Mouse (Mus musculus) MEL-GATA-1-ER (cell line): ENCODE measurements at regions not wholly inside any gene's neighbourhood (a gene's known extent, or its start where the extent isn't known, plus 50 kb on each side); places are given as distances from the start of the nearest gene placed in this dataset.
"Not testable (repeated sequence)": the region's sequence is repeated elsewhere in the genome, so short reads cannot be mapped to it uniquely, and the experiment has no call there.

Source experiments
- DNase-seq: peaks from one replicate; pipeline ENCODE4 v3.0.0-alpha.2; 2012; ENCODE audit warnings: low read depth; ENCODE audit errors: extremely low read depth

- no peak for DNase-seq
These were observed 1342.2 kb upstream of the A1bg start for GRCm38 (mm10) chr15:62264966-62265365.

GRCm38 (mm10) chr15:62264183-62264582 is 1341.4 kb upstream of the A1bg start:
- DNase-seq = no peak

- DNase-seq = no peak
These were observed 1339.7 kb upstream of the A1bg start for GRCm38 (mm10) chr15:62262487-62262886.

- DNase-seq = no peak
These were observed 1338.7 kb upstream of the A1bg start for GRCm38 (mm10) chr15:62261520-62261919.

GRCm38 (mm10) chr15:62258611-62259010 is 1335.8 kb upstream of the A1bg start:
- no peak for DNase-seq

GRCm38 (mm10) chr15:62257955-62258354 is 1335.1 kb upstream of the A1bg start:
- no peak for DNase-seq

- no peak for DNase-seq
These were observed 1334.4 kb upstream of the A1bg start for GRCm38 (mm10) chr15:62257110-62257667.

- no peak for DNase-seq
These were observed 1332.8 kb upstream of the A1bg start for GRCm38 (mm10) chr15:62255571-62255970.

- no peak for DNase-seq
These were observed 1330.9 kb upstream of the A1bg start for GRCm38 (mm10) chr15:62253724-62254123.

GRCm38 (mm10) chr15:62252078-62252833 is 1329.4 kb upstream of the A1bg start:
- not testable (repeated sequence) for DNase-seq

GRCm38 (mm10) chr15:62249436-62249835 is 1326.6 kb upstream of the A1bg start:
- no peak for DNase-seq

- DNase-seq = no peak
These were observed 1323.8 kb upstream of the A1bg start for GRCm38 (mm10) chr15:62246561-62247079.

GRCm38 (mm10) chr15:62245237-62245636 is 1322.4 kb upstream of the A1bg start:
- DNase-seq = no peak

- DNase-seq = no peak
These were observed 1322.0 kb upstream of the A1bg start for GRCm38 (mm10) chr15:62244819-62245218.

GRCm38 (mm10) chr15:62240031-62240430 is 1317.2 kb upstream of the A1bg start:
- no peak for DNase-seq

- no peak for DNase-seq
These were observed 1315.8 kb upstream of the A1bg start for GRCm38 (mm10) chr15:62238503-62239045.

GRCm38 (mm10) chr15:62236056-62236455 is 1313.2 kb upstream of the A1bg start:
- DNase-seq = no peak

- no peak for DNase-seq
These were observed 1311.5 kb upstream of the A1bg start for GRCm38 (mm10) chr15:62234182-62234760.

GRCm38 (mm10) chr15:62233154-62233553 is 1310.3 kb upstream of the A1bg start:
- DNase-seq = no peak

- DNase-seq = no peak
These were observed 1308.9 kb upstream of the A1bg start for GRCm38 (mm10) chr15:62231709-62232108.

GRCm38 (mm10) chr15:62230773-62231172 is 1308.0 kb upstream of the A1bg start:
- no peak for DNase-seq
